Mouse (Mus musculus): Measurements from ENCODE around the gene Gm21887. TPM values are rescaled to one million over a fixed set of nuclear protein-coding genes. Genes with fewer than 3 reads are reported as not detected.
"Not testable (repeated sequence)": the region's sequence is repeated elsewhere in the genome, so short reads cannot be mapped to it uniquely, and the experiment has no call there.

Gm21887 gene
- total RNA-seq, 2 experiments from 2014 or later: 190 to 207 TPM

GRCm38 (mm10) chrX:169989691-169990631 is 19.5 kb upstream of the Gm21887 start:
- peak; percentile 100 for TF ChIP-seq CTCF (IDR thresholded peaks at IDR 0.05)
- DNase-seq (ENCODE audit: extremely low spot score in 1 of 2, low spot score in 2 of 2): peak; percentile 87 to 91
- intact Hi-C loops (cut with DNase I); H3K4me3 ChIP-seq: not testable (repeated sequence)
- H3K27ac ChIP-seq: peak overlapping the region; percentile 1; the same call in 1 of the 2 replicates

GRCm38 (mm10) chrX:169991128-169991873 is 18.2 kb upstream of the Gm21887 start:
- Histone ChIP-seq H3K4me3 (peak overlapping the region; percentile 9; the same call in 1 of the 2 replicates), H3K27ac (peak overlapping the region; percentile 26)
- DNase-seq (ENCODE audit: extremely low spot score in 1 of 2, low spot score in 2 of 2): peak; percentile 96 to 98
- intact Hi-C loops (cut with DNase I): loop anchor here (1.0 kb wide), 2 partner anchors 8 to 75 kb away; no protein-coding TSS in a partner anchor

GRCm38 (mm10) chrX:169992086-169992930 is 17.2 kb upstream of the Gm21887 start:
- peak; percentile 23 to 48 for DNase-seq (ENCODE audit: extremely low spot score in 1 of 2, low spot score in 2 of 2)
- intact Hi-C loops (cut with DNase I); H3K27ac ChIP-seq; H3K4me3 ChIP-seq: not testable (repeated sequence)

- DNase-seq (ENCODE audit: extremely low spot score in 1 of 2, low spot score in 2 of 2): peak in 1 of 2 experiments; percentile 52
- intact Hi-C loops (cut with DNase I); H3K27ac ChIP-seq; H3K4me3 ChIP-seq: not testable (repeated sequence)
Measured at GRCm38 (mm10) chrX:169992951-169993547, 16.4 kb upstream of the Gm21887 start.

GRCm38 (mm10) chrX:169994011-169994865 is 15.2 kb upstream of the Gm21887 start:
- DNase-seq (ENCODE audit: extremely low spot score in 1 of 2, low spot score in 2 of 2): peak; percentile 60 to 75
- H3K27ac ChIP-seq; intact Hi-C loops (cut with DNase I); H3K4me3 ChIP-seq: not testable (repeated sequence)

GRCm38 (mm10) chrX:169994866-169995711 is 14.4 kb upstream of the Gm21887 start:
- H3K27ac ChIP-seq; intact Hi-C loops (cut with DNase I); H3K4me3 ChIP-seq: not testable (repeated sequence)
- DNase-seq (ENCODE audit: extremely low spot score in 1 of 2, low spot score in 2 of 2): peak in 1 of 2 experiments; percentile 53

GRCm38 (mm10) chrX:169995909-169996521 is 13.4 kb upstream of the Gm21887 start:
- DNase-seq (ENCODE audit: extremely low spot score in 1 of 2, low spot score in 2 of 2); H3K27ac ChIP-seq; intact Hi-C loops (cut with DNase I); H3K4me3 ChIP-seq: not testable (repeated sequence)

- intact Hi-C loops (cut with DNase I): not testable (repeated sequence)
- DNase-seq (ENCODE audit: extremely low spot score in 1 of 2, low spot score in 2 of 2): peak; percentile 89 to 97
- peak overlapping the region; percentile 60 for H3K27ac ChIP-seq
- peak overlapping the region; percentile 40 for H3K4me3 ChIP-seq
- TF ChIP-seq CTCF (IDR thresholded peaks at IDR 0.05): peak; percentile 10; the same call in 1 of the 2 replicates
Measured at GRCm38 (mm10) chrX:169996926-169997325, 12.5 kb upstream of the Gm21887 start.

- H3K4me3 ChIP-seq: peak overlapping the region; percentile 40
- intact Hi-C loops (cut with DNase I): not testable (repeated sequence)
- H3K27ac ChIP-seq: peak overlapping the region; percentile 60
- DNase-seq (ENCODE audit: extremely low spot score in 1 of 2, low spot score in 2 of 2): peak; percentile 75 to 89
Measured at GRCm38 (mm10) chrX:169997456-169997853, 12.0 kb upstream of the Gm21887 start.

GRCm38 (mm10) chrX:169997854-169998456 is 11.5 kb upstream of the Gm21887 start:
- Histone ChIP-seq H3K27ac (peak overlapping the region; percentile 60), H3K4me3 (peak overlapping the region; percentile 40)
- DNase-seq (ENCODE audit: extremely low spot score in 1 of 2, low spot score in 2 of 2): peak; percentile 100
- intact Hi-C loops (cut with DNase I): not testable (repeated sequence)

GRCm38 (mm10) chrX:169998559-169999219 is 10.8 kb upstream of the Gm21887 start:
- H3K27ac ChIP-seq; DNase-seq (ENCODE audit: extremely low spot score in 1 of 2, low spot score in 2 of 2): not testable (repeated sequence)
- intact Hi-C loops (cut with DNase I): loop anchor here (1.0 kb wide), 1 partner anchor 7 kb away; no protein-coding TSS in a partner anchor
- H3K4me3 ChIP-seq: peak overlapping the region; percentile 40

- intact Hi-C loops (cut with DNase I): loop anchor here (1.0 kb wide), 1 partner anchor 8 kb away; no protein-coding TSS in a partner anchor
- H3K4me3 ChIP-seq, H3K27ac ChIP-seq: not testable (repeated sequence)
- peak; percentile 47 to 70 for DNase-seq (ENCODE audit: extremely low spot score in 1 of 2, low spot score in 2 of 2)
Measured at GRCm38 (mm10) chrX:169999226-169999883, 10.1 kb upstream of the Gm21887 start.

Measured in left cerebral cortex, adult 2 months (tissue).